Mouse (Mus musculus): ENCODE measurements around the gene Mrpl18. TPM values are rescaled to one million over a fixed set of nuclear protein-coding genes. Genes with fewer than 3 reads are reported as not detected.
"Not testable (repeated sequence)": the region's sequence is repeated elsewhere in the genome, so short reads cannot be mapped to it uniquely, and the experiment has no call there.

The Mrpl18 gene
- total RNA-seq, 2 experiments from 2014 or later = 138 to 190 TPM

- ATAC-seq (replicated peaks; ENCODE audit: poor library complexity, severe bottlenecking) = peak; percentile 13
These were observed 661 bp downstream of the Mrpl18 start, which contains the start of gene Tcp1 for GRCm38 (mm10) chr17:12915488-12915880. TSS of gene Tcp1 (plus strand) at chr17:12915701.

GRCm38 (mm10) chr17:12910391-12910790 is 5.8 kb downstream of the Mrpl18 start:
- ATAC-seq (replicated peaks; ENCODE audit: poor library complexity, severe bottlenecking) = no peak

- ATAC-seq (replicated peaks; ENCODE audit: poor library complexity, severe bottlenecking) = no peak
These were observed 6.5 kb downstream of the Mrpl18 start, which contains the start of gene Pnldc1 for GRCm38 (mm10) chr17:12909361-12910280. TSS of gene Pnldc1 (minus strand) at chr17:12910230.

GRCm38 (mm10) chr17:12906436-12906835 is 9.7 kb downstream of the Mrpl18 start:
- no peak for ATAC-seq (replicated peaks; ENCODE audit: poor library complexity, severe bottlenecking)

DNA sequence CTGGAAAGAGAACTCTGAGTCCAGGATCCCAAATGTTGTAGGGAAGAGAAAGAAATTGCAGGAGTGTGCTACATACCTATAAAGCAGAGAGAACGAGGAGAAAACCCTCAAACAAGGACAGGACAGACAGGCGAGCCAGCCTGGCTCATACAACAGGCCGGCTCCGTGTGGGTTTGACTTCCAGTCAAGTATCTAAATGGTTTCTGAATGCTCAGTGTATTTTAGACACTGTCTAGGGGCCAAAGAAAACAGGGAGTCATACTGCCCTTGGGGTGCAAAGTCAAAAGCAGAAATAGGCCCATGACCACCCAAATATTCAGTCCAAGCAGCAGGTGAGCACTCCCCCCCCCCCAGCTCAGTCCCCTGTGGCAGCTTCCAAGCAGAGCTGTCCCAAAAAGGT is 10.3 kb downstream of the Mrpl18 start:
- no peak for ATAC-seq (replicated peaks; ENCODE audit: poor library complexity, severe bottlenecking)

- ATAC-seq (replicated peaks; ENCODE audit: poor library complexity, severe bottlenecking) = no peak
These were observed 11.8 kb downstream of the Mrpl18 start for GRCm38 (mm10) chr17:12904349-12904748.

GRCm38 (mm10) chr17:12903372-12904333 is 12.5 kb downstream of the Mrpl18 start:
- ATAC-seq (replicated peaks; ENCODE audit: poor library complexity, severe bottlenecking) = no peak

- ATAC-seq (replicated peaks; ENCODE audit: poor library complexity, severe bottlenecking) = no peak
These were observed 13.9 kb downstream of the Mrpl18 start for GRCm38 (mm10) chr17:12902291-12902690.

GRCm38 (mm10) chr17:12898607-12899006 is 17.5 kb downstream of the Mrpl18 start:
- ATAC-seq (replicated peaks; ENCODE audit: poor library complexity, severe bottlenecking) = not testable (repeated sequence)

- no peak for ATAC-seq (replicated peaks; ENCODE audit: poor library complexity, severe bottlenecking)
These were observed 18.5 kb downstream of the Mrpl18 start for GRCm38 (mm10) chr17:12897674-12898073.

- ATAC-seq (replicated peaks; ENCODE audit: poor library complexity, severe bottlenecking) = no peak
These were observed 24.1 kb downstream of the Mrpl18 start for GRCm38 (mm10) chr17:12892033-12892432.

GRCm38 (mm10) chr17:12891054-12891453 is 25.1 kb downstream of the Mrpl18 start:
- ATAC-seq (replicated peaks; ENCODE audit: poor library complexity, severe bottlenecking) = no peak

DNA sequence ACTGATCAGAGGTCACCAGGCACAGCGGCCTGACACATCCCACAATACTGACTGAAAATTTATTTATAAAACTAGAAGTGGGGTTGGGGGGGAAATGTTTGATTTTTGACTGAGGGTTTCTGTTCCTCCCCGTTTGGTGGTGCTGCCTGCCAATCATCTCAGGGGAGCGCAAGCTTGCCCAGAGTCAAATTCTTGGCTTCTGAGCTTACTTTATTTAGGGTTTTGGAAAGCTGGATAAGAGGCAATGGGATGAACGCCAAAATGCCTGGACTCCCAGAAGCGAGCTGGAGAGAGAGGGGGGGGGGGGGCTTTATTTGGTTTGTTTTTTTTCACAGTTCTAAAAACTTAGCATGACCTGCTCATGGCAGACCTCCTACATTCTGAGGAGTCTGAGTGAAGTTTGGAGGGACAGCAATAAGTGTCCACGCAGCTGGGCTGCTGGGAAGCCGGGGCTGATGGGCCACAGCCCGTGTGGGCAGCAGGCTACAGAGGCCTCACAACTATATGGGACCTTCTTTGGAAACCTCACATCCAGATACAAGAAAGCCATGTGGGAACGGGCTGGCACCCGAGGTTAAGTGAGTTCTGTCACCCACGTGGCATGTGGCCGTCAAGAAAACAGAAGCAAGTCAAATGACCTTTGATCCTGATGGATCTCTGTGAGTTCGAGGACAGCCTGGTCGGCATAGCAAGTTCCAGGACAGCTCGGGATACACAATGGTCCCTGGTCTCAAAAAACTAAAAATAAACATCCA is 28.9 kb downstream of the Mrpl18 start:
- no peak for ATAC-seq (replicated peaks; ENCODE audit: poor library complexity, severe bottlenecking)

GRCm38 (mm10) chr17:12886620-12887019 is 29.5 kb downstream of the Mrpl18 start:
- ATAC-seq (replicated peaks; ENCODE audit: poor library complexity, severe bottlenecking) = no peak

- ATAC-seq (replicated peaks; ENCODE audit: poor library complexity, severe bottlenecking) = no peak
These were observed 34.9 kb downstream of the Mrpl18 start for GRCm38 (mm10) chr17:12881216-12881615.

DNA sequence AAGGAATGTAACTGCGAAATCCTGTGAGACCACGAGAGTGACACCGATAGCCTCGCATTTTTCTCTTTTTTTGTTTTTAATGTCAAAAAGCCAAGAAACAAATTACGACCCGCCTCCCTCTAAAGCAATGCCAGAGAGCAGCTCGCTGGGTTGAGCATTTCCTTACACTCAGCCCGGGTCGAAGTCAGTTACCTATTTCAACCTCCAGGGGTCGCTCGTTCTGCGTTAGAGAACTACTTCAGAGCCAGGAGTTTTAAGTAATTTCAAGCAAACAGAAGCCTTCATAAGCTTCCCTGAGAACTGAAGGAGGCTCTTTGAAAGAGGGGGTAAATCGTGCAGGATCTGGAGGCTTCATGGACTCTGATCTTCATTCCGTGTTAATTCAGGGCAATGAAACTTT is 36.0 kb downstream of the Mrpl18 start:
- ATAC-seq (replicated peaks; ENCODE audit: poor library complexity, severe bottlenecking) = peak; percentile 82

- ATAC-seq (replicated peaks; ENCODE audit: poor library complexity, severe bottlenecking) = no peak
These were observed 40.4 kb downstream of the Mrpl18 start, which contains the start of gene Mrgprh for GRCm38 (mm10) chr17:12875734-12876133. TSS of gene Mrgprh (plus strand) at chr17:12876034.

- ATAC-seq (replicated peaks; ENCODE audit: poor library complexity, severe bottlenecking) = peak; percentile 9; the same call in 1 of the 2 replicates
These were observed 43.7 kb downstream of the Mrpl18 start for GRCm38 (mm10) chr17:12872275-12873028.

DNA sequence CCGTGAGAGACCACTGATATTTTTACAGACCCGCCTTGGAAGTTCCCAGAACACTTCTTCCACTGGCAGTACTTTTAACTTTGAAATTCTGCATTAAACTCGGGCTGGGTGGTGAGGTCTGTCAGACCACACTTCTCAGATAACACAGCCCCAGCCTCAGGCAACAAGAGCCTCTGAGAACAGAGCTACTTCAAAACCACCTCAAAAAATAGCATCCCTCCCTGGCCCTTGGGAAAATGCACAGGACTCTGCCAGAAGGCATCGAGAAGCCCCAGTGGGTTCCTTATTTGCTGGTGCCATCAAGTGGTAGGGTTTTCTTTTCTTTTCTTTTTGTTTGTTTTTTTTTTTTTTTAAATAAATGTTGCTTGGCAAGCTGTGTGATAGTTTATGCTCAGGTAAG is 47.5 kb downstream of the Mrpl18 start:
- ATAC-seq (replicated peaks; ENCODE audit: poor library complexity, severe bottlenecking) = no peak

Data from granulocyte monocyte progenitor cell, adult 5-6 weeks (primary cell).